Mouse (Mus musculus) adrenal gland, postnatal 25 days (tissue): Measurements from ENCODE around the gene Tbc1d9. TPM values are rescaled to one million over a fixed set of nuclear protein-coding genes. Genes with fewer than 3 reads are reported as not detected.

ENCODE experiments used
- DNase-seq: peaks from one replicate; pipeline ENCODE4 v3.0.0; 2021; ENCODE audit warnings: mixed read lengths
- total RNA-seq: library from RNA; stranded (reverse); gene quantifications from 2 replicates; pipeline ENCODE4 v1.2.3, GENCODE M21; 2021

Gene Tbc1d9
- total RNA-seq, 1 experiment from 2014 or later = 5.7 TPM

GRCm38 (mm10) chr8:83178228-83178742 lies 13.1 kb downstream of the Tbc1d9 start:
- peak; percentile 30 for DNase-seq

GRCm38 (mm10) chr8:83181851-83182482 lies 16.8 kb downstream of the Tbc1d9 start:
- DNase-seq = no peak

DNA sequence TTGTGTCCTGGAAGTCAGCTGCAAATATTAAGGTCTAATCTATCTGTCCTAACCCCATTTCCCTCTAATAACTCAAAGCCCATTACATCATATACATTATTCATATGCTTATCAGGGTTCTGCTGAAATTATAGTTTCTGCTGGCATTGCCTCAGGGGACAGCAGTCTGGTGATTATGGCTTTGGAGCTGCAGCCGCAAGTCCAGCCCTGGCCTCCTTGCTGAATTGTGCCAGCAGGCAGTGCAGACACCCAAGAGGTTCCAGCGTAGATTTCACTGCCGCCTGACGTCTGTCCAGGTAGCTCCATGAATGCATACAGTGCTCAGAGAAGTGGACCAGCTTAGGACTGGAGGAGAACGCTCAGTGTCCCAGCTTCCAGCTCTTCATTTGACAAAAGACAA lies 17.6 kb downstream of the Tbc1d9 start:
- DNase-seq = no peak

GRCm38 (mm10) chr8:83186376-83186775 lies 21.2 kb downstream of the Tbc1d9 start:
- no peak for DNase-seq

DNA sequence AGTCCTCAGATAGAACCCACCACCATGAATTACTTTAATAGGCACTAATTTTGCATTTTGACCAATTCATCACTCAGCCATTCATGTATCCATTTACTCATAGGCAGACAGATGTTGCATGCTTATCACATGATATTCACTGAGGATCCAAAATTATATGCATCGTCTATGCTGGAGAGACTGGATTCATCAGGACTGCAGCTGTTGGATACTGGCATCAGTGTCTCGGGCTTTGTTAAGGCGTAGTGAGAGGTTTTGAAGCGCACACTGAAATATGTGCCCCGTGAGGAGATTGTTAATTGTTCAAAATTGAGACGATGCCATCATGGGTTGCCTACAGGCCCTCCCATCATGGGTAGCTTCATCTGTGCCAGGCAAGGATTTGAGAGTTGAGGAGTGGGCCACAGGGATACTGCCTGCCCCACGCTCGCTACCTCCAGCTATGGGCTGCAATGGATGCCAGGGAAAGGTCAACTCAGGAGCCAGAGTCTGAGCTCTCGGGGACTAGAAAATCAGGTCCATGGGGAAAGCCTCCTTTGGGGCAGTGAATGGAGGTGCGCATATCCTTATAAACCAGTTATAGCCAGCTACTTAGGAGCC lies 22.3 kb downstream of the Tbc1d9 start:
- no peak for DNase-seq

DNA sequence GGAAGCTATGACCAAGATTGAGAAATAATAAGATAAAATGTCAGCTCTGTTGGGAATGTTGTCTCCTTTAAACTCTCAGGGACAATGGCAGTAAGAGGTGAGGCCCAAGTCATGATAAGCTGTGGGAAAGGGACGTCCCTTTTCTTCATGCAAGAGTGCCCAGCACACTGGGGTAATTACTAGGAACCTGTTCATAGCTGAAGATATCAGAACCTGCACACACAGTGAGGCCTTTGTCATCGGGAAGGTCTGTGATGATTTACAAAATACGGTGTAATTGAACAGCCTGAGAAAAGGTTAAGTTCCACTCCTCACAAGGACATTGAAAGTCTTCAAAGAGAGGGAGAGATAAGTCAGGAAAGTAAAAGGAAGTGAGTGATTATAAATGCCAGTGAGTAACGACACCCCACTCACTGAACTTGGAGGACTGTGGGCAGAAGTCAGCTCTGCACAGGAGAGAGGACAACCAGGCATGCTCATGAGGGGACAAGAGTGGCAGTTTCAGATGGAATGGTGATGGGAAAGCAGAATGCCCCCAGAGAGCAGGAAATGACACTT lies 24.5 kb downstream of the Tbc1d9 start:
- no peak for DNase-seq

DNA sequence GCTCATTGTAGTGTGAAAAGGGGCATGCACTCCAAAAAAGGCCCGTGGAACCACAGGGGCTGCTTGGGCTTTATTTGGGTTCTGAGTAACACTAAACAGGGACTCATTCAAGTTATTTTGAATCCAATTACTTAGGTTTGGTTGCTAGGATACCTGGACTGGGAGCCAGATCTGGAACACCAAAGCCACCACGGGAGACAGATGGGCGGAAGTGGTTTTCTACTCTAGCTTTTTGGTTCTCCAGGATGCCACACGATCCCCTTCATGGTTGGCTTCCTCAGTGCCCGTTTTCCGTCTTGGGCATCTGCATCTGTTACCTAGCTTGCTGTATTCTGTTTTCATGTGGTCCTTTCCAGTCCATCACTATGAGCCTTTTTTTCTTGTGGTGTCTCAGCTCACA lies 30.9 kb downstream of the Tbc1d9 start:
- no peak for DNase-seq

DNA sequence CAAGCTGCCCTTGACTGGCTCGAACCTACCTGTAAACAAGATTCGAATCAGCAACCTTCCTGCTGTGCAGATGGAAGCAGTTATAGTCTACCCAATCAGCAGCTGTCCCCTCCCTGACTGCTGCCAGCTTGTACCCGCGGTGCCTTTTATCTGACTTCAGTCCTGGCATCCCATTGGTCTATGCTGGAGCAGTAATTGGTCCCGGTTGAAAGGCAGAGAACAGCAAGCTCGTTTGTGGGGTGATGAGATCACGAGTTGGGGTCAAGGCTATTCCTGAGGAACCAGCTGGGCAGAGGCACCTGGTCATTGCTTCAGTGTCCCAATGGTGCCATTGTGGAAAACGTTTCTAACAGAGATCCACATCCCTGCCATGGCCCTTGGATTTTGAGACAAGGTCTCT lies 34.6 kb downstream of the Tbc1d9 start:
- no peak for DNase-seq

- peak; percentile 21 for DNase-seq
Measured at GRCm38 (mm10) chr8:83200191-83201177, 35.3 kb downstream of the Tbc1d9 start.

DNA sequence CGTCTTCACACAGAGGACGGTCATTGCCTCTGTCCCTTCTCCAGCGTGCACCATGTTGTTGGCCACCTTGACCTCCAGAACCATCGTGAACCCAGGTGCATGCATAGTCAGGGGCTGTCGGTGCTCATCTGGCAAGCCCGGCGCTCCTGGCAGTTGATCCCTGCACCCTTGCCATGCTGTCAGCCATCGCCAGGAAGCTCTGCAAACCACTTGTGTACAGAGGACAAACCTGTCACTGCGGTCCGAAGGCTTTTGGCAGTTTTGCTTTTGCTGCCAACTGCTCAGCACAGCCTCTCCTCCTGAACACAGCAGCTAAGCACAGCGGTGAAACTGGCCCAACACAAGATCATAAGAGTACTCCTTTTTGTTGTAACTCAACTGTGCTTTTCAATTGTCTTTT lies 37.8 kb downstream of the Tbc1d9 start:
- DNase-seq = no peak

DNA sequence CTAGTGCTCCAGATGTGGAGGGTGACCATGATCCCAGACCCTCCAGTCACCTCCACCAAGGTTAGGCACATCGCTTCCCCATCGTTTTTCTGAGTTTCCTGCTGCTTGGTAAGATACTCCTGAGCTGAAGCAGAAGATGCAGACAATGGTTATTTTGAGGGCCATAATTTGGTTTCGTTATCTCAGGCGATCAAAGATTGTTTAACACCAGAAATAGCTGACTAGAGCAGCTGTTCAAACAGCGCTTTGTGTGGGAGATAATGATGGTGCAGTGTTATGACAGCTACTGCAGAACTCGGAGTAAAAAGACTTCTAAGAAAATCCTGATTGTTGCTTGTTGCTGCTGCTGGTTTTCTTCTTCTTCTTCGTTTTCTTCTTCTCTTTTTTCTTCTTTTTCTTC lies 40.8 kb downstream of the Tbc1d9 start:
- DNase-seq = no peak

- DNase-seq = no peak
Measured at GRCm38 (mm10) chr8:83209581-83209980, 44.4 kb downstream of the Tbc1d9 start.

GRCm38 (mm10) chr8:83210676-83211075 lies 45.5 kb downstream of the Tbc1d9 start:
- no peak for DNase-seq

GRCm38 (mm10) chr8:83215065-83215464 lies 49.9 kb downstream of the Tbc1d9 start:
- no peak for DNase-seq

DNA sequence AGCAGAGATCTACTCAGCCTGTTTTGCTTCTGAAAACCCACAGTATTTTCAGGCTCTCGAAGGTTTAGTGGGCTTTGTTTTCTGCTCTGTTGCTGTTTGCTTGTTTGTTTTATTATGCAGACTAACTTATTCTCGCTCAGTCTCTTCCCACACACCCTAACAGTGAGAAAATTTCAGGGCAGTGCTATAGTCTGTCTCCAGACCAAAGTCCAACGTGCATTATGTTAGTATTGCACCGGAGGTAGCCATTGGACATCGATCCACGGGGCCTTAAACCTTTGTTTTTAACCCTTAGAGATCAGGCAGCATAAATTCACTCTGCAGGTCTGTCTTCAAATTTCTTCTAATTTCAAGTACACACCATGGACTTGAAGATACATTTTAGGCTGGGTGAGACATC lies 51.4 kb downstream of the Tbc1d9 start:
- no peak for DNase-seq

DNA sequence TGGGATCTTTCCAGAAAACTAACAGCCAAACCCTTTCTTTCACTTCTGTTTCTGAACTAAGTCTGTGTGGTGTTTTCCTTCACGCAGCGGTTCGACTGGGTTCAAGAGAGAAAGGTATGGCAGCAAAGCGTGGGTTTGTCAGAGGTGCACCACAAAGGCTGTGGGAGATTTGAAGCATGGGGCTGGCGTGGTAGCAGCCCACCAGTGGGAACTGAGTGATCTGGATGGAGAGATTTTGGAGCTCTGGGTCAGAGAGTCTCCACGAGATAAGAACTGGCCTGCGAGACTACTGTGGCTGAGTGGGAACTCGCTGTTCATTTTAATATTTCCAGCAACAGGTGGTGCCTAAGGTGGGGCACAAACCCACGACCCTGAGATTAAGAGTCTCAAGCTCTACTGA lies 52.0 kb downstream of the Tbc1d9 start:
- DNase-seq = no peak

DNA sequence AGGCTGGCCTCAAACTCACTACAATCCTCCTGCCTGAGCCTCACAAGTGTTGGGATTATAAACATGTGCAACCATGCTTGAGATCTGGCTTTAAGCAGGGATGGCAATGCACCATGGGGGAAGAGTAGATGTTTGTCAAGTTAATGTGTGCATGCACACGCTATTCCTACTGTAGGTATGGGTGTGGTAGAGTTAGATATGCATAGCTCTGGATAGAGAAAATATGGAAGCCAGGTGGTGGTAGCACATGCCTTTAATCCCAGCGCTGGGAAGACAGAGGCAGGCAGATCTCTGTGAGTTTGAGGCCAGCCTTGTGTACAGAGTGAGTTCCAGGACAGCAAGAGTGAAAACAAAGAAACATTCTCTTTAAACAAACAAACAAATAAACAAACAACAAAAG lies 52.7 kb downstream of the Tbc1d9 start:
- DNase-seq = no peak

- DNase-seq = no peak
Measured at GRCm38 (mm10) chr8:83219392-83219791, 54.2 kb downstream of the Tbc1d9 start.

DNA sequence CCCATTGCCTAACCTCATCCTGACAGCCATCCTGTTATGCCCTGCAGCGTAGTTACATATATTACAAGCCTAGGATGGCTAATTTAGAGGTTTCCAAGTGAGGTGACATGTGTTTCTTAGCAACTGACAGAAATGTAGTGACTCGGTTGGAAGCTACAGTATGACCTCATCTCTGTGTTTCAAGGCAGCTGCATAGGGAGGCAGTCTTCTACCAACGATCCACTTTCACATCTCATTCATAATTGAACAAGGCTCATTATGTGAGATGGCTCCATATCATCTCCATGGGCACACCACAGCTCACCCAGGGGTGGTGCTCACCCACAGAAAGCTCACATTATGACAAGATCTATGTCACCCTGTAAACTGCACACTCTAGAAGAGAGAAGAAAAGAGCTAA lies 55.6 kb downstream of the Tbc1d9 start:
- DNase-seq = no peak

- DNase-seq = no peak
Measured at GRCm38 (mm10) chr8:83224754-83225416, 59.7 kb downstream of the Tbc1d9 start.

- DNase-seq = no peak
Measured at GRCm38 (mm10) chr8:83225598-83225997, 60.4 kb downstream of the Tbc1d9 start.

GRCm38 (mm10) chr8:83227336-83227735 lies 62.2 kb downstream of the Tbc1d9 start:
- no peak for DNase-seq
